Mouse (Mus musculus) left cerebral cortex, postnatal 4 days (tissue): ENCODE data around the gene Tox2. TPM values are rescaled to one million over a fixed set of nuclear protein-coding genes. Genes with fewer than 3 reads are reported as not detected.

Source experiments
- DNase-seq: peaks from one replicate; pipeline ENCODE4 v3.0.0-alpha.2; 2022
- intact Hi-C: fragments of 180-260 bp; cut with DNase I; formaldehyde crosslinking; loops from one replicate; pipeline ENCODE4 v1.15.1; 2025
- total RNA-seq, 2 experiments: library from RNA; stranded (reverse); gene quantifications; 2 replicates each; pipeline ENCODE4 v1.2.3; 2021

The Tox2 gene
- total RNA-seq, 2 experiments from 2014 or later: 18.3 to 23.0 TPM

DNA sequence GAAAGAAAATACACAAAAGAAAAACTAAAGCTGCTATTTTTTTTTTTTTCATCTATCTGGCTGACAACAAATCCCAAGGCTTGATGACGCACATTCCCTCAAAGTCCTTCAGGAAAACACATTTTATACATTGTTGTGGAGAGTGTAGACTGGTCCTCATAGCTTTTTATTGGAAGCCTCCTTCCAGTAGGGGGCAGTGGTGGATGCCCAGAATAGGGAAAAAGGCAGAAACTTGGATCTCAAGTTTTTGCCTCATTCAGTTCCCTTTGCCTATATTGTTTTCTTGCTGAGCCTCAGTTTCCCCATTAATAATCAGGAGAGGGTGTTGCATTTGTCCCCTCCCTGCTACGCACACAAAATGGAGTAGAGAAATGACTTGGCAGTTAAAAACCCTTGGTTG, 49.7 kb downstream of the Tox2 start:
- intact Hi-C loops: no loop called here
- no peak for DNase-seq

DNA sequence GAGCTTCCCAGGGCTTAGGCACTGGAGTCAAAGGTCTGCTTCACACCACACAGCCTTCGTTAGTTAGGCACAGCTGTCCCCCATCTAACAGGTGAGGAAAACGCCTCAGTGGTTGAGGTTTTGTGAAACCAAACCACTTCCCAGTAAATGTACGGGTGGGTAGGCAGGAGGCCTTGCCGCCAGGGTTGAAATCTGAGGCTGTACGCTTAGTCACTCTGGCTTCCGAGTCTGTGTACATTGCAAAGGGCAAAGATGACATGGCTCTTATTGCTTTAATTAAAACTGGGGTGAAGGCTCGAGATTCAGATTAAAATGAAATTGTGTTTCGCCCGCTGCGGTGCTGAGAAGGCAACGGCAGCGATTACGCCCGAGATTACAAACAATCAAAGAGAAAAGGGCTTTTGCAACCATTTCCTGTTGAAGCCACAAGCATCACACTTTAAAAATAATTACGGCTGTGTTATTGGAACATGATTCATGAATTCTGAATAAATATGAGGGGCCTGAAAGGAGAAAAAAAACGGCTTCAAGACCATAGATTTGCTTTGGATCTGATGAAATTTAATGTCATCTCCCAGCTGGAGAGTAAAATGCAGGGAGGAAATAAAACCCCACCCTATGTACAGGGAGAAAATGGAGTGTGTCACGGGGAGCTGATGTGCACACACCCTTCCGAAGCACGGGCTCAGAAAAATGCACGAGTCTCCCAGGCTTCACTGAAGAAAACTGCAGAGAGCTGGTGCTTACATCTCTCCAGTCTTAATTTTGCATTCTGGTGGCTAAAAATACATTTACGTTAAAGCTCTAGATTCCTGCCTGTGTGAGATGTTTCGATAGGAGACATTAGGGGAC, 50.5 kb downstream of the Tox2 start:
- intact Hi-C loops: no loop called here
- DNase-seq: no peak

DNA sequence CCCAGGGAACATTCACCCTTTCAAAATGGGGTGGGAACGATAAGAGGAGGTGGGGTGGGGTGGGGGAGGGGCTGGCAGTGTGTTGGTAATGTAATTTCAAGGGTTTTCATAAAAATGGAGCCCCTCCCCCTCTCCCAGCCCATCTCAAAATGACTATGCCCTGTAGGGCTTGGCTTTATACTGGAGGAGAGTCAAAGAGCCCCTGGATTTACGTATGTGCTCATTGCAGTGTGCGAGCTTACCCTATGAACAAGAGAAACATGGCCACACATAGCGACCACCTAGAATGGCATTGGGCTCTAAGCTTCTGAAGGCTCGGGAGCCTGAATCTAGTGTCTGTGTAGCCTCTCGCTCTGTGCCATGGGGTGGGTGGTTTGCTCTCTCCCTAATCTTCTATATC, 51.3 kb downstream of the Tox2 start:
- intact Hi-C loops: no loop called here
- DNase-seq: no peak

DNA sequence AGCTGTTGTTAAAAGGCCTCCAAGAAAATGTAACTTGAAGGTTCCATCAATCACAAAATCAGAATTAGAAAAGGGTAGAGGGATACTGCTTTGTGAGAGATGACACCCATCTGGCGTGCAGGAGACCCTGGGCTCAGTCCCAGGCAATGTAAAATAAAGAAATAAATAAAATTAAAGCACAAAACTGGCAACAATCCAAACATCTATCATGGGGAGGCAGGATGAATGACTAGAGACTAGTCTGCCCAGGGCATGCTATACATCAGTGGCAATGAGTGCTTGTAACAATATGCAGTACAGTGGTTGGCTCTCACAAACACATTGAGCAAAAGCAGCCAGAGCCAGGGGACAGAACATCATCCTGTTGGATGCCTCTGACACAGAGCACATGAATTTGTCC, 53.8 kb downstream of the Tox2 start:
- intact Hi-C loops: no loop called here
- no peak for DNase-seq

DNA sequence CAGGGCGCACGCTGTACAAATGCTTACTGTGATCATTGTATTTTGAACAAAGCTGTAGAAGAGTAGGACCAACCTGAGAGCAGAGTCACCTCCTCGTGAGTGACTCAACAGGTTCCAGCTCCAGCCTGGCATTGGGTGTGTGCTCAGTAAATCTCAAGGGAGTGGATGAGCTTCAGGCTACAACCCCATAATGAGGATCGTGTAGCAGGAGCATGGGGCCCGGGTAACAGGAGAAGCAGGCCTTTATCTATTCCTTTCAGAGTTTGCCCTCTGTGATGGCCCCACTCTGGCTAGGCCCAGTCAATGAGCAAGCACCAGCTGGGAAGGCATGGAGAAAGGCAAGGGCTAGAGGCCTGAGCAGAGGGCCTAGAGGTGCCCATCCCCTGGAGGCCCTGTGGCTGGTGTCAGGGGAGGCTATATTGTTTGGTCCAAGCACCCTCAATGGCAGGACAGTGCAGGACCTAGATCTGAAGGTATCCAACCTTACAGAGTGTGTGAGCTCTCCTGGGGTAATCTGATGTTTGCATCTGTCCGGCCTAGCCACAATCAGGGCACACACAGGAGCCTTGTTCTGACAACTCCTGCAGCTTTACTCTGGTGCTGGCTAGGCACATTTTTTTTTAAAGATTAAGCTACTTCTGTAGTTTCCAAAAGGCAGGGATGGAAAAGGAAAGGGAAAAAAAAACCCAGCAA, 58.6 kb downstream of the Tox2 start:
- intact Hi-C loops: no loop called here
- no peak for DNase-seq

DNA sequence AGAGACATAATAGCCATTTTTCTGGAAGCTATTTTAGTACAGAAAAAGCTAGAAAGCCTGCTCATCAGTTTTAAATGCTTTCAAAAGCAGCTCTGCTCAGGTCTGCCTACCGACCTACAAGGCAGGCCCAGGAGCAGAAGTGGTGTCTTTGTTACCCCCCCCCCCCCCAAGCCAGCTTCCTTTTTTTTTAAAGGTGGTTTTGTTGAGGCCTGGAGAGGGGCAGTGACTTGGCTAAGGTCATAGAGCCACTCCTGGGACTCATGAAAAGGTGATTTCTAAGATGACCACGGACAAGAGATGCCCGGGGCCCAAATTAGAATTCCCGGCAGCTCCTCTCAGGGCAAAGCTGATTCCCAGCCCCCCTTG, 59.1 kb downstream of the Tox2 start:
- no peak for DNase-seq
- intact Hi-C loops: no loop called here

DNA sequence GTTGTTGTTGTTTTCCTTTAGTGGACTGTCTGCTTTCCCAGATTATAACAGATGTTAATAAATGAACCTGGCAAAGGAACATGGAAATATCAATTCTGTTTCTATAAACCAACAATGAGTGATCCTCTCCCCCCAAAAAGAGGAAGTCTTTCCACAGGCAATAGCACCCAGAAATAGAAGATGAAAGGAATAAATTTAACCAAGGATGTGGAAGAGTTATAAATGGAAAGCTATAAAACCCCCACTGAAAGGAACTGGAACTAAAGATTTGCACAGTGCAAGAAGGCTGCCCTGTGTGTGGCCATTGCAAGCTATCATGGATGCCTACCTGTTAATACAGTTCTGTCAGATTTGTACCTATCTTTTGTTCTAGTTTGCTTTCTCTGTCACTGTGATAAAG, 64.2 kb downstream of the Tox2 start:
- intact Hi-C loops: no loop called here
- no peak for DNase-seq

DNA sequence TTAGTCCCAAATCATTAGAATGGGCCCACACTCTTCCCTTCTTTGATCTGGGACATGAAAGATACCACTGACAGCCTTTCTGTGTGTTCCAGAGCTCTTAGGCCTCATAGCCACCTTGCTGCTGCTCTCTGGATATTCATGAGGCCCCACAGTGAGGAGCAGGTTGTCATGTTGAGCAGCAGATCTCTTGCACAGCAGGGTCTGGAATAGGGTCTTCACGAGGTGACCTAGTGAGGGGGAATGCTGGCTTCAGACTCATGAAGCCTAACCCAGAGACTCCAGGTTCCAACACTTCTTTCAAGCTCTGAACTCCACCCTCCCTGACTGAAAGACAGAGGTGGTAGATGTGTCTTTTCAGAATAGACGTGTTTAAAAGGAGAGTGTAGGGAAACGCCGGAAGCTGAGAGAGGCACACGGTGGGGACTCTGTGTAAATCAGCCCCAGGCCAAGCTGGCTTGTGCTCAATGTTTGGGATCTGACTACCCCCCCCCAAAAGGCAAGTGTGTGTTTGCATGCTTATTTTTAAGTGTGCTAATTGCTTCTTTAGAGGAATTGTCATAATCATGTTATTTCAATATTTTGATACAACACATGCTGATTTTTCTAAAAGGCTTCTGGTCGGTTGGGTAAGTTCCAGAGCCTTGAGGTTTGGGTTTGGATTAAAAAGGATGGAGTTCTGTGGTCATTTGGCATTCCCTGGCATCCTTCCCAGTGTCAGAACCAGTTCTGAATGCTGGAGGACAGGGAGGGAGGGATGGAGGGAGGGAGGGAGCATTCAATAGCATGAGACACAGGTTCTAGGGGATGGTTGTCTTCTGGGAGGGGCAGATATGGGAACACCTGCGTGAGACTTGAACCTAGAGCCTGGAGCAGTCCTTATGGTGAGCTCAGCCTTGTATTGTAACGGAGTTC, 68.9 kb downstream of the Tox2 start:
- peak; percentile 18 for DNase-seq
- intact Hi-C loops: no loop called here

DNA sequence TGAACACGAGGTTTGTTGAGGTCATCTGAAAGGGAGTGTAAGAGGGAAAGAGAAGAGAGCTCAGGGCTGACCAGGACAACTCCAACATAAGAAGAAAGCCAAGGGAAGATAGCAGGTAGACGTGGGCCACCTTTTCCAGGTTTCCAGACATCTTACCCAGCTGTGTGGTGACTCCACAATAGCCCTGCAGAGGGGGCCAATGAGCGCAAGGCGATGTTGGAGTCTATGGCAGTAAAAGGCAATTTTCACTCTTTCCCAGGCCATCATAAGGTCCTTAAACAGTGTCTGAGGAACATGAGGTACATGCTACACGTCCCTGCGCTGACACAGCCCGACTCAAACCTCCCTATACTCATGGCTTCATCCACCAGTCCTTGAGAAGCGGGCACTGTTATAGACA, 70.9 kb downstream of the Tox2 start:
- DNase-seq: no peak
- intact Hi-C loops: no loop called here

DNA sequence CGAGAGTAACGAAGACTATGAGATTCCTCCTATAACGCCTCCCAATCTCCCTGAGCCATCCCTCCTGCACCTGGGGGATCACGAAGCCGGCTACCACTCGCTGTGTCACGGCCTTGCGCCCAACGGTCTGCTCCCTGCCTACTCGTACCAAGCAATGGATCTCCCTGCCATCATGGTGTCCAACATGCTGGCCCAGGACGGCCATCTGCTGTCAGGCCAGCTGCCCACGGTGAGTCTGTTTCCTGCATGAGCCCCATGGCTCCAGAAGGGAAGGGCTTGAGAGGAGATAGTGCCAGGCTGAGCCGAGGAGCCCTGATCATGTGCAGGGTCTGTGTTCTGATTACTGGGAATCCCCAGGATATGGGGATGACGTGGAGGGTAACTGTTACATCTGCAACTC, 73.1 kb downstream of the Tox2 start:
- DNase-seq: peak; percentile 20
- intact Hi-C loops: no loop called here

DNA sequence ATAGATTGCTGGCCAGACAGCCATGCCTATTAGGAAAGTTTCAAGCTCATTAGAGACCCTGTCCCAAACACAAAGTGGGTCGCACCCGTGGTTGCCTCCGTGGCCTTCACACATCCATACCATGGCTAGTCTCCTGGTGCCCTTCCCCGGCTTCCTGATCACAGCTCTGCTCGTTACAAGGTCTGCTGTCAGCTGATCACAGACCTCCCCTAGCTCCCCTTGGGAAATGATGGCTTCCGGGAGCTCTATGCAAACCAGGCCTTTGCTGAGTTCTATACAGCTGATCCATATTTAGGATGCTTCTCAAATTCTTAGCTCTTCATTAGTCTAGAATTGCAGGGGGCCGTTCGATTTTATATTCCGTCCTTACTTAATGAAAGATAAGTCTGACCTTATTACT, 75.1 kb downstream of the Tox2 start:
- intact Hi-C loops: no loop called here
- no peak for DNase-seq

DNA sequence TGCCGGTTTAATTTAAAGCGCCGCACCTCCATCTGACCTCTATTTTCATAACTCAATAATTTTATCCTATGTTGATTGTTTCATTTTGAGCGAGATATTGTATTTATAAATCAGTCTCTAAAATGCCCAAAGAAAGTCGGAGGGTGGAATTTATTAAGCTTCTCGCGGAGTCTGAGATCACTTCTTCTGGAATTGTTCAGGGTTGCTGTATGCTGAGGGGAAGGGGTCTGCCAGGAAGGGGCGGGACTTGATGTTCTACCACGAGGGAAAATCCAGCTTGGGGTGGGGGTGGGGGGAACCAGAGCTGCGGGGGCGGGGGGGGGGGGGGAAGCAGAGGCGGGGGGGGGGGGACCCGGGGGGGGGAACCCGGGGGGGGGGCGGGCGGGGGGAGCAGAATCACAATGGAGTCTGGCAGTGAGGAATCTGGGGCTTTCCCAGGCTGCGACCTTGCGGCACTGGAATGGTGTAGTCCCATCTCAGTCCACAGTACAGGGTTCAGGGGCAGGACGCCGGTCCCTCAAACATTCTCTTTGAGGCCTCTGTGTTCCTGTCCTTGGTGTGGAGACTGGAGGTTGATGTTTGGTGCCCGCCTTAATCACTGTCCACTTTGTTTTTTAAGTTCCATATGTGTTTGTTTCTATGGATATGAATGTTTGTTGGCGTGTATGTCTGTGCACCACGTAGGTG, 77.9 kb downstream of the Tox2 start:
- intact Hi-C loops: no loop called here
- DNase-seq: no peak

DNA sequence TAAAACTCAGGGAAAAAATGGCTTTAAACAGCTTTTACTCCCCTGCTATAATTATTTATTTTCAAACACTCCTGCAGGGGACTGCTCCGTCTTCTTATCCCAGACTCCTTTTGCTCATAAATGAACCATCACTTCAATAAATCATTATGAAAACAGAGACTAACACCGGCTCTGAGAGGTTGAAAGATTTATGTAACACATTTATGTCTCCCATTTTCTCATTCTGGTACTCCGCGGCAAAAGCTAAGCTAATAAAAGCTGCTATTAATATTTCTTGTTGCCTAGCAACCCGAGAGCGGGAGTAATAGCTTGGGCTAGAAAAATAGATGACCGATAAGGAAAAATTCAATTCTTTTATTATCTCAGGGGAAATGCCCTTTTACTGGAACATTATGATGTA, 81.9 kb downstream of the Tox2 start:
- intact Hi-C loops: no loop called here
- DNase-seq: no peak

DNA sequence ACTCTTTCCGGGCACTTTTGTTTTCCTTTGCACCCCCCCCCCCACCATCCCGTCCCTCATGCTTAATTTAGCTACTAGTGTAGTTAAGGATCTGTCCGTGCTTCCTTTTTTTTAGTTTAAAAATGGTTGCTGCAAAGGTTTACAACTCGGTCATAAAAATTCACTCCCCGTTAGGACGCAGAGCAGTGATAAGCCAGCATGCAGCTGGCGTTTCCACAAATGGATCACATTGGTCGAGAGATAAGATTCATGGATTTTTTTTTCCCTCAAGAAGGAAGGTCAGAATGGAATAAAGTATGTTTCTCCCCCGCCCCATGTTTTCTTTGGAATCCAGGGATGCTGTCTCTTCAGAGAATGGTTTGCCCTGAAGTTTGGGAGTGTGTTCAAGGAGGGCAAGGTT, 82.4 kb downstream of the Tox2 start:
- DNase-seq: no peak
- intact Hi-C loops: no loop called here

DNA sequence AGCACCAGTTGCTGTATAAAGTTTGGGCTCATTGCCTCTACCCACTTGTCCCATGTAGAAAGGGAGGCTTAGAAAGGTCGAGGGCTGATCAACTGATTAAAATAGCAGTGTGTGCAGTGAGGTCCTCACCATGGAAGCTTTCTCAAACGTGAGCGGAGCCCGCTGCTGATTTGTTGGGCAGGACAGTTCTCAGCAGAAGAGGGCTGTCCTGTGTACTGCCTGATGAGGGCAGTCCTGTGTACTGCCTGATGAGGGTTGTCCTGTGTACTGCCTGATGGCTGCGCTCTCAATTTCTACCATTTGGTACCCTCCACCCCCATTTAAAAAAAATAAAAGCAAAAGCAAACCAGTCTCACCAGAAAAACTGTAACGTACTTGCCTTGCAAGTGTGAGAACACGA, 82.8 kb downstream of the Tox2 start:
- intact Hi-C loops: no loop called here
- DNase-seq: no peak

DNA sequence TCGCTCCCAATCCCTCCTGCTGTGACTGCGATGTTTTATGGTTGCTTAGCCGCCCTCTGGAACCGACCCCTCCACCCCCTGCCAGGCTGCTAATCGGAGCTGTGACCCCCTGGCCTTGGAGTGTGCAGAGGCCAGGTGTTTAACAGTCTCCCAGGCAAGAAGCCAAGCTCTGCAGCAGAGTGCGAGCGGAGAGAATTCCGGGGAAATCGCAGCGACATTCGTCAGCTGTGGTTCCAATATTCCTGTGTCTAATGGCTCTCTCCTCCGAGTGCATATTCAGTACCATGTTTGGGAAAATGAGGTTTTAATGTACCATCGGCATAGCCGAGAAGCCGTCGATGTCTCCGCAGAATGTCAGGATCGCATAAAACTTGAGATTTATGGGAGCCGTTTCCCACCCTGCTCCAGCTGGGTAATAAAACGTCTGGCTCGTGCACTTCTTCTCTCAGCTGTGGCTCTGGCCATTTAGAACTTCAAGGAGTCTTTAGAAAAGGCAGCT, 86.0 kb downstream of the Tox2 start:
- DNase-seq: peak; percentile 69

DNA sequence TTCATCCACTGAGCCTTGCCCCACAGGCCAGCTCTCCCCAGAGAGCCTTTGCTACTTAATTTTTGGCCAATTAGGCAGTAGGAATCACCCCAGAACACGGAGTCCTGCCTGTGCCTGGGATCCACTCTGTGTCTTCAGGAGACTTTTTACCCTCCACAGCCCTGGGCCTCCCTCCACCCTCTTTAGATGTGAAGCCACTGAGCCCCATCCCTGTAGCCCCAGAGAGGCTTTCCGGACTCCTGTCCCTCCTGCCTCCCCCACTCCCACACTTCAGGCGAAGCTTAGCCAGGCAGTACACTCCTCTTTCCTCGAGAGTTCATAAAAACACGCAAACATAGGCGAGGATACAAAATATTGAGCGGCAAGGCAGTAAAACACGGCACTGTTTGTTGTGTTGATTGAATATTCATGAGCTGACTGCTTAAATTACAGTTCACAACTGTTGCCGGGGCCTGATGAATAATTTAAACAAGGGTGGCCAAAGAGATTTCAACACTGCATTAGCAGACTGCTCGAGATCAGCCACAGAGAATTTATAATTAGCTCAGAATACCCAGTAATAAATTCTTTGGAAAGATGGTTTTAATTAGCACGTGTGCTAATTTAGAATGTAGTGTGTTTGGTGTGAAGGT, 94.2 kb downstream of the Tox2 start:
- no peak for DNase-seq
- intact Hi-C loops: no loop called here

More for the DNA sequence above, 86.0 kb downstream of the Tox2 start:
- intact Hi-C loops: no loop called here

DNA sequence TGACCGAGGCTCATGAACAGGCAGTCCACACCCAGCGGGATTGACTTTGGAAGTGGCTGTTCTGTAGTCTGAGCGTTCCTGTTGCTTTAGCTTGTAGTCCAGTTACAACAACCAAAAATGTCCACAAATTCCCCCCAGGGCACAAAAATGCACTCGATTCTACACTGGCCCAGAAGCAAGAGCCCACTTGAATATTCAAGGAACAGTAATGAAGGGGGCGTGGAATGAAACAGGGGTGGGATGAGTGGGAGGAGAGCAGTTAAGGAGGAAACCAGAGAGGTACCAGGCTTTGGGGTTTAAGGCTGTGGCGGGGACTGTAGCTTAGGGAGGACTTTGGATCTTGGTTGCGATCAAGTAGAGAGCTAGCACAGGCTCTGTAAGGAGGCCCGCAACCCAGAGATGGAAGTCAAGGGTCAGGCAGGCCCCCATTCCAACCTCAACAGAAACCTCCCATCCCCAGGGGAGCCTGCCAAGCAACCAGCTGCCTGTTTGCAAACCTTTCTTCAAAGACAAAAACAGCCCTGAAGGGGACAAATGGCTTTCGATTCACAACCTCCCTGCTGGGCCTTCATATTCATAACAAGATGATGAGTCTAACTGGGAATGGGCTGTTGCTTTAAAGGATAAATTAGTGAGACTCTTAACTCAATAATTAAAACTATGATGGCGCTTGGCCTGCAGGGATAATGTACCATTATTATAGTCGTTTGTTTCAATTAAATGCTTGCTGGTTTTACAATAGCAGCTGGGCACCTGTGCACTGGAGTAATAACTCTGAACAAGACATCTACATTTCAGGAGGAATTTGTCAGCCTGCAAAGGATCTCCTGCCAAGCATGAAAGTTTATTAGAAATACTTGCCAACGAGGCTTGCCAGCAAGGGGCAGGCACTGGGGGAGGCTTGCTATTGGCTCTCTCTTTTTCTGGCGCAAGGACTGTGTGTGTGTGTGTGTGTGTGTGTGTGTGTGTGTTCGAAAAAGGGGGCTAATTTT, 97.4 kb downstream of the Tox2 start:
- peak; percentile 70 for DNase-seq
- intact Hi-C loops: no loop called here

DNA sequence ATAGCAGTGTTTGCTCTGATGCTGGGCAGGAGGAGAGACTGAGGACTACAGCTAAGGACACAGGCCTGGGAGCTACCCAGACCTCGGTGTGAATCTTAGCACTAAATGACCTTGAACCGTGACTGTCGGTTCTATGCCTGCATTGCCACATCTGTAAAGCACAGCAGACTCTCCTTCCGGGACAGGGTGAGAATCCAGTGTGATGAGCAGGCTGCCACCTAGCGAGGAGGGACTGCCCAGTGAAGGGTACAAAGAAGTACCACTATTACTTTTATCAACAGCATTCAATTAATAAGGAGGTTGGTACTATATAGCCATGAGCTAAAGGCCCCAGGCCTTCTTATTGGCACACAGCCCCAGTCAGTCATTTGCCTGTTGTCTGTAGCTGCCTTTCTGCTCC, 98.7 kb downstream of the Tox2 start:
- peak; percentile 12 for DNase-seq
- intact Hi-C loops: no loop called here
